Mouse (Mus musculus) megakaryocyte-erythroid progenitor cell, adult 5 weeks (primary cell): Measurements from ENCODE around the gene Vmn2r99. TPM values are rescaled to one million over a fixed set of nuclear protein-coding genes. Genes with fewer than 3 reads are reported as not detected.

Experiments used
- polyA plus RNA-seq: library from polyadenylated mRNA; stranded (reverse); fragments of >175 nt; gene quantifications from 2 replicates; pipeline ENCODE4 v1.2.3, GENCODE M21; 2012

The Vmn2r99 gene
- 0.01 TPM in 1 of 2 replicates, not detected in the other for polyA plus RNA-seq

GRCm38 (mm10) chr17:19361649-19362048 lies at the start of gene Vmn2r99:
TSS of gene Vmn2r99 (plus strand) at chr17:19361949.

Other genes starting within 250 kb of the Vmn2r99 start
- gene Vmn2r100, start 142.8 kb downstream of the Vmn2r99 start, polyA plus RNA-seq: not detected in 2 replicates
- not detected in 2 replicates for gene Vmn2r101, start 215.3 kb downstream of the Vmn2r99 start, polyA plus RNA-seq